Mouse (Mus musculus) limb, embryonic 10.5 days (tissue): ENCODE data around the gene Slc25a28. TPM values are rescaled to one million over a fixed set of nuclear protein-coding genes. Genes with fewer than 3 reads are reported as not detected.
A peak's percentile ranks its signal among the peaks of the same experiment; 100 is the strongest.

Experiments
- DNase-seq: peaks from one replicate; pipeline ENCODE4 v3.0.0-alpha.2; 2017; ENCODE audit warnings: low spot score
- H3K27ac ChIP-seq: fragments of 300-500 bp; sonication (generic); 2 replicates; pipeline ENCODE4 v1.5.1; 2016; ENCODE audit warnings: mild to moderate bottlenecking
- H3K27me3 ChIP-seq: fragments of 300-500 bp; sonication (generic); 2 replicates; pipeline ENCODE4 v1.6.1; 2016; ENCODE audit warnings: low read depth, mild to moderate bottlenecking; ENCODE audit not compliant: poor library complexity, severe bottlenecking
- H3K36me3 ChIP-seq: fragments of 300-500 bp; sonication (generic); 2 replicates; pipeline ENCODE4 v1.6.1; 2016; ENCODE audit warnings: mild to moderate bottlenecking, moderate library complexity
- H3K4me1 ChIP-seq: fragments of 300-500 bp; sonication (generic); 2 replicates; pipeline ENCODE4 v1.6.1; 2016
- H3K4me3 ChIP-seq: fragments of 300-500 bp; sonication (generic); 2 replicates; pipeline ENCODE4 v1.5.1; 2016; ENCODE audit warnings: mild to moderate bottlenecking, moderate library complexity
- H3K9me3 ChIP-seq: fragments of 300-500 bp; sonication (generic); replicated peaks from 2 replicates; pipeline ENCODE4 v1.6.1; 2016; ENCODE audit warnings: mild to moderate bottlenecking
- WGBS: fragments of 180-500 bp; shearing (Covaris S2); methylation state at CpG from one replicate; pipeline ENCODE4 v1.1.7; 2016; 5-methylcytosine and 5-hydroxymethylcytosine counted together
- microRNA-seq: library from miRNA; unstranded; fragments of <30 nt; microRNA quantifications from one replicate; pipeline ENCODE4, GENCODE M21; 2017
- polyA plus RNA-seq: library from polyadenylated mRNA; unstranded; fragments of >200 nt; fragmentation: Nextera tagmentation; extraction: Ambion mirVana; gene quantifications from 2 replicates; pipeline ENCODE4 v1.2.1, GENCODE M21; 2016

Slc25a28 gene
- polyA plus RNA-seq, 1 experiment from 2014 or later, result 12.7 TPM

GRCm38 (mm10) chr19:43616889-43617288, 57.8 kb downstream of the Slc25a28 start:
- H3K4me1 ChIP-seq, result peaks cover 41% of the 10 kb centered on the region
- H3K27ac ChIP-seq, result no peak overlapping the region
- WGBS, result 0% methylated on average over 12 of the region's 12 CpGs
- H3K4me3 ChIP-seq, result peak overlapping the region; percentile 41
- H3K9me3 ChIP-seq, result no peaks in the 10 kb centered on the region
- no peaks in the 10 kb centered on the region for H3K36me3 ChIP-seq
- peak; percentile 64 for DNase-seq
- H3K27me3 ChIP-seq, result peaks cover 100% of the 10 kb centered on the region

GRCm38 (mm10) chr19:43616415-43616861, 58.2 kb downstream of the Slc25a28 start:
- H3K4me3 ChIP-seq, result peak overlapping the region; percentile 41
- peaks cover 100% of the 10 kb centered on the region for H3K27me3 ChIP-seq
- H3K4me1 ChIP-seq, result peaks cover 43% of the 10 kb centered on the region
- H3K27ac ChIP-seq, result no peak overlapping the region
- no peaks in the 10 kb centered on the region for H3K36me3 ChIP-seq
- under 1% methylated on average over 35 of the region's 35 CpGs for WGBS
- H3K9me3 ChIP-seq, result no peaks in the 10 kb centered on the region
- DNase-seq, result no peak

GRCm38 (mm10) chr19:43615571-43616414, 58.9 kb downstream of the Slc25a28 start:
- Histone ChIP-seq H3K27me3 (peaks cover 100% of the 10 kb centered on the region), H3K9me3 (no peaks in the 10 kb centered on the region), H3K4me1 (peaks cover 47% of the 10 kb centered on the region), H3K36me3 (no peaks in the 10 kb centered on the region), H3K27ac (no peak overlapping the region), H3K4me3 (peak overlapping the region; percentile 41)
- peak; percentile 74 for DNase-seq
- under 1% methylated on average over 34 of the region's 34 CpGs for WGBS

- WGBS, result 1% methylated on average over 20 of the region's 20 CpGs
- peaks cover 100% of the 10 kb centered on the region for H3K27me3 ChIP-seq
- H3K4me1 ChIP-seq, result peaks cover 54% of the 10 kb centered on the region
- H3K27ac ChIP-seq, result peak overlapping the region; percentile 19; the same call in 1 of the 2 replicates
- DNase-seq, result no peak
- no peaks in the 10 kb centered on the region for H3K36me3 ChIP-seq
- no peaks in the 10 kb centered on the region for H3K9me3 ChIP-seq
- peak overlapping the region; percentile 42 for H3K4me3 ChIP-seq
Measured at GRCm38 (mm10) chr19:43615074-43615445, 59.6 kb downstream of the Slc25a28 start.

GRCm38 (mm10) chr19:43614341-43615073, 60.2 kb downstream of the Slc25a28 start:
- Histone ChIP-seq H3K27me3 (peaks cover 100% of the 10 kb centered on the region), H3K27ac (peak overlapping the region; percentile 19; the same call in 1 of the 2 replicates), H3K4me3 (peak overlapping the region; percentile 42), H3K36me3 (no peaks in the 10 kb centered on the region), H3K9me3 (no peaks in the 10 kb centered on the region), H3K4me1 (peaks cover 54% of the 10 kb centered on the region)
- DNase-seq, result peak; percentile 76
- WGBS, result under 1% methylated on average over 86 of the region's 92 CpGs

Small RNA genes within 50 kb of the gene (microRNA-seq; reads per million reads assigned to microRNA genes)
- not detected for gene Gm22646

Other genes with a start within 250 kb of the Slc25a28 start
- 0.13 and 0.20 TPM in 2 replicates for gene Cnnm1, start 234.4 kb downstream of the Slc25a28 start, polyA plus RNA-seq
- gene Got1, start 150.3 kb downstream of the Slc25a28 start, polyA plus RNA-seq, result 53.9 and 64.8 TPM in 2 replicates
- gene Nkx2-3, start 62.6 kb downstream of the Slc25a28 start, polyA plus RNA-seq, result 0.65 TPM in 1 of 2 replicates, not detected in the other
- 9.4 and 12.7 TPM in 2 replicates for gene Entpd7, start 14.8 kb upstream of the Slc25a28 start, polyA plus RNA-seq
- 12.3 and 13.1 TPM in 2 replicates for gene Cutc, start 78.1 kb upstream of the Slc25a28 start, polyA plus RNA-seq
- 14.6 and 15.4 TPM in 2 replicates for gene Cox15, start 78.1 kb upstream of the Slc25a28 start, polyA plus RNA-seq
- 0.26 TPM in 1 of 2 replicates, not detected in the other for gene Abcc2, start 107.3 kb upstream of the Slc25a28 start, polyA plus RNA-seq